Mouse (Mus musculus) NIH3T3 (cell line): Measurements from ENCODE around the gene Hspb8.
"Not testable (repeated sequence)": the region's sequence is repeated elsewhere in the genome, so short reads cannot be mapped to it uniquely, and the experiment has no call there.

Experiments
- DNase-seq: peaks from one replicate; pipeline ENCODE4 v3.0.0-alpha.2; 2012; ENCODE audit warnings: low read depth

Hspb8 gene

DNA sequence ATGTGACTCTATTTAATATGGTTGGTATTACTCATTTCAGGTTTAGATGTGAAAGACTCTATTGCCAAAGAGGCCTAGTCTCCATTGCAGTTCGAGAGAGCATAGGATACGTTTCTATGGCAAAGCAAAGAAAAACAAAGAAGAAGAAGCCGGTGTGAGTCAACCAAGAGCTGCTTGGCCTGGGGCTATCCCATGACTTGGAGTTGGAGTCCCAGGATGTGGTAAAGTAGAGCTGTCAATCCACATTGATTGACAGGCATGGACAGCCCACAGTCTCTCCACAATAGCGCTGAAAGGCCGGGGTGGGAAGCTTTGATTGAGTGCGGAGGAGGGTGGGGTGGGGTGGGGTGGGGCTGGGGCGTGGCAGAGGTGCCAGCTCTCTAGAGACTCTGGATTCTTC, 10.2 kb upstream of the Hspb8 start:
- DNase-seq: peak; percentile 94

DNA sequence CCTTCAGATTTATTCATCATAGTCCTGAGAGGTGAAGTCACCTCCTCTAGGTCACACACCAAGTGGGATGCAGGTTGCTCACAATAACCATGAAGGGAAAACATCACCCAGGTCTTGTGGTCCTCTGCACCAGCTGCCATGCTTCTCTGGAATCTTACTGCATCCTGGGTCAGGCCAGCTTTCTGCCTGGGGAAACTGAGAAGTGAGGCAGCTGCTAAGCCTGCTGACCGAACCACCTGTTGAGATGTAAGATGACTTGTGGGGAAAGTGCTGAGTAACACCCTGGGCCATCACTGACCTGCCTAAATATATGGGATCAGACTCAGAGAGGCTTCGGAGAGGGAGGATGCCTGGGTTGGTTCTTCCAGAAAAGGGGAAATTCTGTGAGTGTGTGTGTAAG, 4.0 kb upstream of the Hspb8 start:
- no peak for DNase-seq

DNA sequence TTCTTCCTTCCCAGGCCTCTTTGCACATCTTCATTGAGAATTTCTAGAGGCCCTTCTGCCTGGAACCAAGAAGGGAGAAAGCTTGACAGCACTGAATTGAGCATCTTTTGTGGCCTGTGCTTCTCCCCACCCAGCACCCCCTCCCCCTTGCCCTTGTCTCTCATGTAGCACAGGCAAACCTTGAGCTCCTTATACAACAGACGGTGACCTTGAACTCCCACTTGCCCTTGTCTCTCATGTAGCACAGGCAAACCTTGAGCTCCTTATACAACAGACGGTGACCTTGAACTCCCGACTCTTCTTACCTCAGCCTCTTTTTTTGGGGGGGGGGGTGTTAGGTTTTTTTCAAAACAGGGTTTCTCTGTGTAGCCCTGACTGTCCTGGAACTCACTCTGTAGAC, 3.0 kb upstream of the Hspb8 start:
- DNase-seq: not testable (repeated sequence)

DNA sequence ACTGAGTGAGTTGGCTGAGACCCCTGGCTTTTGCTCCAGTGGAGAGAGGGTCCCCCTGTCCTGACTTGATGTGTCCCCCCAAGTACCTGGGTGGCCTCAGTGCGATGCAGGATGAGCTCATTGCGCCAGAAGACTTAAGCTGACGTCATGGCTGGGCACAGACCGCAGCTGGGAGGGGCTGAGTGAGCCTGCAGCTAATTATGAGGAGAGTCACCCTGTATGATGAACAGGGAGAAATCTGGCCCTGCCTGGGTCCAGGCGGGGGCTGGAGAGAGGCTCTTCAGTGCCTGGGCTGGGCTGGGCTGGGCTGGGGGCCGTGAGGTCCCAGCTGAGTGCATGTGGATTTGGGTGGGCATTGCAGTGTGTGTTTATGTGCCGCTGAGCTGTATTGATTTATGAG, 2.6 kb upstream of the Hspb8 start:
- peak; percentile 94 for DNase-seq

DNA sequence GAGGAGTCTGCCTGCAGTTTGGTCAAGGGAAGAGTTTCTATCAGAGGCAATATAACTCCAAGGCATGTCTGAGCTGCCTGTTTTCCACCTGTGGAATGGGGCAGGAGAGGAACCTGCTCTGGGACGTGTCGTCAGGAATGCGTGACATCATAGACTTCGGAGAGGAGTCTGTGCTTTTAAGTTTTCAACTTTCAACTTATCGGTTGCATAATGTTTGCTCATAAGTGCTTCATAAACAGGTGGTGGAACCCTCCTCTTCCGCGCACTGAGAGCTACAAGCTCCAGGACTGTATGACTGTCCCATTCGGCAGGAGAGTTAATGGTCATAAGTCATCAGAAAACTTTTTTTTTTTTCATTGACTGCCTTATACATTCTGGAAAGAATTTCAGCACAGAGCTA, 1.1 kb upstream of the Hspb8 start:
- no peak for DNase-seq

DNA sequence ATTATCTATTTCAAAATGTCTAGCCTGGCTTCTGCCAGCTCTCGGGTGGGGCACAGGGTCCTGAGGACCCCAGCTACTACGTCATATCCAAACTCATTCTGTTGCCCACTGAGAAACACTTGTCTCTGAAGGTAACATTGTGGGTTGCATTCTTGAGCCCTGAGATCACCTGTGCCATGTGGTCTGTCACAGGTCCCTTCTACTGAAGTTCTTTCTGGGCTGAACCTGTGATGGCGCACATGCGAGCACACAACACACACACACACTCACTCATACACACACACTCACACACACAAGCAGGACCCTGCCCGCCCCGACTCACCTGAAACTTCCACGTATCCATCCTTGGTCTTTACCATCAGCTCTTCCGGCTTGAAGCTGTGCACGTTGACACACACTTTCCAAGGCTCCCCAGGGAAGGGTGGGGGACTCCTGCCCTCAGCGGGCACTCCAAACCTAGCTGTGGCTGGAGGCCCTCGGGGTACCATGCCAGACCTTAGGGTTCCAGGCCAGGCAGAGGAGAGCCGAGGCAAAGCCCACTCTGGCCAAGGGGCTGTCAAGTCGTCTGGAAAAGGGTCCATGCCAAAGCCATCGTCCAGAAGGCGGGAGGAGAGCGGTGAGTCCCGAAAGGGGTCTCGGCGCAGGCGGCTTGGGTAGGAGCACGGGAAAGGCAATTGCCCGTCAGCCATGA, 728 bp downstream of the Hspb8 start:
- DNase-seq: peak; percentile 41

DNA sequence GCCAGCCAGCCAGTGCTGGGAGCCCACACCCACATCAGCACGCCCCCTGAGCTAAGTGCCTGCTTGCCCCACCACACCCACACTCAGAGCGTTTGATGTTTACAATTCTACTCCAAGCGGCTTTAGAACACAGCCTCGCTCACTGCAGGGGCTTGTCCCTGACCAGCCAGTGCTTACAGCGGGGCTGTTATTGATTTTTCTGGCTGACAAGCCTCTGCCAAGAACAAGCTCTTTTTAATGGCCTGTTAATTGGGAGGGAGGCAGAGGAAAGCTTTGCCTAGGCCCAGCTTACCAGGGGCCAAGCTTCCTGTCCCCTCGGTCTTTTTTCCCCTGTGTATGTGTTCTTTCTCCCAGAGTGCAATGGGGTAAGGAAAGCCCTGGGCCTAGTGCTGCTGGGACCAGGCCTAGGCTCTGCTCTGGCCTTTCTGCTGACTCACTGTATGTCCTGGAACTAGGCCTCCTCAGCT, 1.9 kb downstream of the Hspb8 start:
- DNase-seq: peak; percentile 86

DNA sequence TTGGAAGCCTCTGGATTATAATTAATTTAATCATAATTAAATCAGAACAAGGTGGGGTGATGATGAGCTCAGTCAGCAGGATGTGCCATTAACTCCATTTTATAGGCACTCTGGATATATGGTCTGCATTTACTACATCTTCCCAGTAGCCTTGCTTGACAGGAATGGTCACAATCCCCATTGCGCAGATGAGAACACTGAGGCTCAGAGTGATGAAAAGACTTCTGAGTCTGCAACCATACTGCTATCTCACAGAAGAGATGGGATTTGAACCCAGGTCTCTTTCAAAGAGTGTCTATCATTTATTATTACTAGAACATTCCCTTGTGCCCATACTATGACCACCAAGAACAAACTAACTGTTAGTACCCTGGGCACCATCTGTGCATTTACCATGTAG, 2.5 kb downstream of the Hspb8 start:
- no peak for DNase-seq

DNA sequence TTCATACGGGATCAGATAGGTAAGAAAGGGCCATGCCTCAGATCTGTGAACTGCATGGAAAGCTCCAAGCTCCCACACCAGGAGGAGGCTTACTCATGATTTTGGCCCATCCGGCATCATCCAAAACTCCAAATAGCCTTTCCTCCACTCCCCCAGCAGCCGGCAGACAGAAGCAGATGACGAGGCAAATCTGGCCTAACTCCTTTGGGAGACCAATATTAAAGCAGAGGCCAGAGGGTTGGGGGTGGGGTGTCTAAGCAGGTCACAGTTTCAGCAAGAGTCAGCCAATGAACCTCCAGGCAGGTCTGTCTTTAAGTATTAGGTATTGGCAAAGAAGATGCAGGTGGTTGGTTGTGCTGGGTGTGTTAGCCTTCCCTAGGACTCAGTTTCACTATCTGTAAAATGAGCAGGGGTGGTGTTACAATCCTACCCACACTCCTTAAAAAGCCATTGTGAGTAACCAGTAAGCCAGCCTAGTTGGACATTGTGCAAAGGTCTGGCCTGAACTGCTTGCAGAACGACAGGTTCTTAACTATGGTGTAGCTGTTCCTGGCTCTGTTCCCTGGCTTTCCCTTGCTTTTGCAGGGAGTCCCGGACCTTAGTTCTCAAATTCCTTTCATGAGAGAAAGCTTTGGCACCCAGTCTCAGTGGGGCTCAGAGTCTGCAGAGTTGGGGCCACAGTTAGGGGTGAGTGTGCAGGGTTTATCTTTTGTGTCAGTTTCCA, 3.2 kb downstream of the Hspb8 start:
- peak; percentile 80 for DNase-seq

DNA sequence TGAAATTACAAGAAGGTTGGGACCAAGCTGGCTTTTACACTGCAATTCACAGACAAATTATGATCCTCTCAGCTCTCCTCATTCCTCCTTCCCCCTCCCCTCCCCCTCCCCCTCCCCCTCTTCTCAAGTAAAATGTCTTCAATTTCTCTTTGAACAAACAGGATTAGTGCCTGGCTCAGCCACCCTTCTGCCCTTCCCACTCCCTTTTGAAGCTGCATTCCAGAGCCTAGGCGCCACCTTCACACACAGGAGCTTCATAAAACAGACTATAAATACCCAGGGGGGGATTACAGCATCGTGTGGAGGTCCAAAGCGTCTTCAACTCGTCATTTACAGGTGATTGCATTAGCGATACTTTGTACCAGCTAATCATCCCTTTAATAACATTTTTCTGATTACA, 6.5 kb downstream of the Hspb8 start:
- DNase-seq: no peak

DNA sequence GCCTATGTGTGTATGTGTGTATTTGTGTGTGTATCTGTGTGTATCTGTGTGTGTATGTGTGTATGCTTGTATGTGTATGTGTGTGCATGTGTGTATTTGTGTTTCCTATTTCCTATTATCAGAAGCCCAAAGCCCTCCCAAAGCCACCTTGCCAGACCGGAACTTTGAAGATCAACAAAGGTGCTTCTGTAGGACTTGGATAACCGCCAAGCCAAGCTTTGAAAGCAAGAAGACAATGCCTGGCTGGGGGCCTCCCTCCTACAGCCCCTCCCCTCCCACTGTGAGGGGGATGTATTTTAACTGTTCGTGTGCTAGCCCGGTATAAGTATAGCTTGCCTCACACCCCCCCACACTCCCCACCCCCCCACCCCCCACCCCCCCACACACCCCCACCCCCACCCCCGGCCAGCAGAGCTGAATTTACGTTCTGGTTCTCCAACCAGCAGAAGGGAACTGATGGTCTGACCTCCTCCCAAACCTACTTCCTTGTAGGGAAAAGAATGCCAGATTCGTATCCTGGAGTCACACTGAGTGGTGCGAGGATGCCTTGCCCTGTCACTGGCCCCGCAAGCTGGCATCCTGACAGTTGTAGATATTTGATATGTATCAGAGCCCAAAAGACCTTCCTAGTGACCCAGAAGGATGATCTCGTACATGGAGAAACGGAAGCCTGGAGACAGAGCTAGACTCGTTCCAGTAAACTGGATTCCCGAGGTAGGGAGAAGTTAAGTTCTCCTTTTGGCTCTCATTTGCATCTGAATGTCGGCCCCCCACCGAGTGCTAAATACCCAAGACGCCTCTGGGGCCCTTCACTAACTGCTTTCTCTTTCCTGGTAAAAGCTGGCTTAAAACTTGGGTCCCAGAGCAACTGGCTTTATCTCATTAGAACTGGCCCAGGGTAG, 12.7 kb downstream of the Hspb8 start:
- DNase-seq: no peak

DNA sequence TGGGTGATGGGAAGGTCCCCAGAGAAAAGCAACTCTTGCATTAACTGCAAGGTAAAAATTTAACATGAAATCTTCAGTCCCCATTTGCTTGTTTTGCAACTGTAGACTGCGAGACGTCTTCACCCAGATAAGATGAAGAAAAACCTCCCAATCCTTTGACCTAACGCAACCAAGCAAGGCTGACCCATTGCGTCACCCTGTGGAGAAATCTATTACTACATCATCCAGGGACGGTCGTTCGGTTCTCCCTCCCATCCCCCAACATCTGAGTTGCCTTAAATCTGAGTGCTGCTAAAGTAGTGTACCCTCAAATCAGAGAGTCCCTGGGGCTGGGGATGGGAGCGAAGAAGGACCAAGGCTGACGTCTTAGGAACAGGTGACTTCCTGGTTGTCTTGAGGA, 13.7 kb downstream of the Hspb8 start:
- no peak for DNase-seq

DNA sequence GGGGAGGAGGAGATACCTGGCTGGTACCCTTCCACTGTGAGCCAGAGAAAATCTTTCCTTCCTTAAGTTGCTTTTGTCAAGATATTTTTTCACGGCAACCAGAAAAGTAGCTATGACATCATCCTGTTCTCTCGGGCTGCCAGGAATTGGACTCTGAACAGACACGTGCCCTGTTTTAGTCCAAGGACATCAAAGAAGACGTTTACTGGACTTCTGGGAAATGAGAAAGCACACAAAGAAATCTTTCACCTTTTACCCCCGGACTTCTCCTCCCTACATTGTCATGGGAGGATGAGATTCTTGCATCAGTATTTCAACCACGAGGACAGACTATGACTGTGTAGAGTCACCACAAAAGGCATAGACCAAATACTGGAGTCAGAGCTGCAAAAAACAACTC, 14.7 kb downstream of the Hspb8 start:
- DNase-seq: no peak

DNA sequence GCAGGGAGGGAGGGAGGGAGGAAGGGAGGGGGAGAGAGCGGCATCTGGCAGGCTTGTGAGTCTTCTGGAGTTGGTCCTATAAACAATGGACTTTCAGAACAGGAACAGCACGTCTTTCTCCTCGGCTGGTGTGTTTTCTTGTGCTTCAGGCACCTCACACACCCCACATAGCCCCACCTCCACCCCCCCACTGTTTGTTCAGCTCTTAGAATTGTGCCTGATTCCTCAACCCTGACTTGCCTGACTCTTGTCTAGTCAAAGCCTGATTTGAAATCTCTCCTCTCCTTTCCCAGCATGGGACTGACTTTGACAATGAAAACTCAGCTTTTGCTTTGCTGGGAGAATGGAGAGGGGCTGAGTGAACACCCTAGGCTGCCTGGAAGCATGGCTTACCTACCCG, 15.3 kb downstream of the Hspb8 start:
- DNase-seq: no peak

DNA sequence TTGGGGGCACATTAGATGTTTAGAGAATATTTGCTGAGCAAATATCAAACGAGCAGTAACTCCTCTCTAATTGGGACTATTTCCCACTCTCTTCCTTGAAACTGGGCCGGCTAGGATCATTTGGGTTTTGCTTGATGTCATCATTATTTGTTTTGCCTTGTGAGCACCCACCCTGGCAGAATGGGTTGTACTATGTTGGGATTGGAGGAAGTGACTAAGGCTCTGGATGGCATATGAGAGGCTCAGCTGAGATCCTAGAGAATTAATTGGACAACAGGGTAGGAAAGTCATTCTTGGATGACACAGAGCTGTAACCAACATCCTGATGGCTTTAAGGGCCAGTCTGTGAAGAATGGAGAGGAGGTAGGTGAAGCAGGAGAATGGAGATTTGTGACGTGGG, 16.2 kb downstream of the Hspb8 start:
- no peak for DNase-seq

DNA sequence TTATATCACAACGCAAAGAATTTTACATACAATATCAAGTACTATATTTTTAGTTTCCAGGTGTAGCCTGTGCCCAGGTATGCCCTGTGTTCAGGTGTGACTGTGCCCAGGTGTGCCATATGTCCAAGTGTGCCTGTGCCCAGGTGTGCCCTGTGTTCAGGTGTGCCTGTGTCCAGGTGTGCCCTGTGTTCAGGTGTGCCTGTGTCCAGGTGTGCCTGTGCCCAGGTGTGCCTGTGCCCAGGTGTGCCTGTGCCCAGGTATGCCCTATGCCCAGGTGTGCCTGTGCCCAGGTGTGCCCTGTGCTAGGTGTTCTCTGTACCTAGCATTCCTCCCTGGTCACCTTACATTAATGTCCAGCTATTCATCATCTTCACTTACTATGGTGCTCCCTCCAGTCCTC, 16.7 kb downstream of the Hspb8 start:
- no peak for DNase-seq

DNA sequence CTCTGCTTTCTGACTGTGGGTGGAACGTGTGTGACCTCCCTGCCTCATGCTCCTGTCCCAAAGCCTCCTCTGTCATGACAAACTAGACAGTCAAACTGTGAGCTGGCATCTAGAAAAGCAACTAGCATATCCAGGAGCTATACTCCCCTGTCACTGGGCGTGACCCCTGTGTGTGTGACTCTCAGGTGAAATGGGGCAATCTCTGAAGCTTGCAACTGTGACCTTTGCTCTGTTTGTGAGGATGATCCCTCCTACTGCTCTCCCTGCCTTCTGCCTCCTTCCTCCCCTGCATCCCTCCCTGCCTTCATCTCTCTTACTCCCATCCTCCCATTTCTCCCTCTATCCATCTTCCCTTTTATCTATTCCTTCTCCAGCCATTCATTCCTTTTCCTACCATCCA, 18.6 kb downstream of the Hspb8 start:
- DNase-seq: no peak

DNA sequence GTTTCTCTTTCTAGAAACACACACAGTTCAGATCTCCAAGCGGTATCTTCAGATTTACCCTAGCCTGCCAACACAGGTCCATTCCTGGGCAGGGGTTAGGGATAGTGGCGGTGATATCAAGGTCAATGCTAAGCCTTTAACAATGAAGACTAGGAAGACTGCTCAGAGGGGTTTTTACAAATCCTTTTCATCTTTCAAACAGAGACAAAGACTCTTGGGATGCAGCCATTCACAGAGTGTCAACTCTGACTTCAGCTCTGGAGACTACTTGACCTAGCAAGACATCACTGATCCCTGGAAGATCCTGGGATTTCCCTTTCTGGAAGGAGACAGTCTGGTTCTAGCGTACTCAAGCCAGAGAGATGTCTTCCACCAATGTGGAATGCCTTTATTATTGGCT, 21.9 kb downstream of the Hspb8 start:
- no peak for DNase-seq

DNA sequence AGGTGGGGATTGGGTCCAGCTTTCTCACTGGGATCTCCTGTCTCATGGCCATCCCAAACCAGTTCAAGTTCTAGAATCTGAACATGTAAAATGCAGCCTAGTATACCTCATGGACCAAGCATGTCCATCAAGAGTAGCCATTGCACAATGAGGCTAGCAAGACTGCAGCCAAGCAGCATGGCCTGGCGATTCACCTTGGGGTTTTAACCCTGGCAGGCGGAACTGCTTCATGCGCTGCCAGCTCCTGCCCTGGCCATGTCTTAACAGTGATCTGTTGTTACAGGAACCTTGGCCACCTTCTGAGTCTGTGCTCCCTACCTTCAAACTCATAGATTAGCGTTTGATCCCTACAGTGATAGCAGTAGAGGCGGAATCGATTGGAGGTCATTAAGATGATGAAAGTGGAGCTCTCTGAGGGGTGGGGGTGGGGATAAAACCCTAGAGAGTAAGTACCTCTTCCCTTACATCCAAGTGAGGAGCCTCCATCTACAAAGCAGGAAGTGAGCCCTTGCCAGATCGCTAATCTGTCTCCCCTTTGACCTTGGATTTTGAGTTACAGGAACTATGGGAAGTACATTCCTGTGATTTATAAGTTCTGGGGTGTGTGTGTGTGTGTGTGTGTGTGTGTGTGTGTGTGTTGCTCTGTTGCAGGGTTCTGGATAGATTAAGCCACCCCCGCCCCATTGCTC, 22.5 kb downstream of the Hspb8 start:
- no peak for DNase-seq

DNA sequence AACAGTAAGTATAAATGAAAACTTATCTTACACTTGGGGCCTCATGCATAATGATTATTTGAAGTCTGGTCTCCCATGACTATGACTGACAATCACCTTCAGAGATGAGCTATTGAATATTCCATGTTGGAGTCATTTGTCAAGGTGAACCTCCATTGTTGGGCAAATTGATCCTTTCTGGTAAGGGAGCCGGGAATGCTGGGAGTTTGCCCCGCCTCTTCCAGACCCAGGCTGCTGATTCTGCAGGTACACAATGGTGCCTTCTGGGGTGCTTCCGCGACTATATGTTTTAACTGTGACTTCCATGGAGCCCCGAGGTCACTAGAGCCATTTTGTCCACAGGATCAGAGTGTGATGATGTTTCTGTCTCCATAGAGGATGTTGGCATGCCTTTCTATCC, 26.6 kb downstream of the Hspb8 start:
- no peak for DNase-seq

DNA sequence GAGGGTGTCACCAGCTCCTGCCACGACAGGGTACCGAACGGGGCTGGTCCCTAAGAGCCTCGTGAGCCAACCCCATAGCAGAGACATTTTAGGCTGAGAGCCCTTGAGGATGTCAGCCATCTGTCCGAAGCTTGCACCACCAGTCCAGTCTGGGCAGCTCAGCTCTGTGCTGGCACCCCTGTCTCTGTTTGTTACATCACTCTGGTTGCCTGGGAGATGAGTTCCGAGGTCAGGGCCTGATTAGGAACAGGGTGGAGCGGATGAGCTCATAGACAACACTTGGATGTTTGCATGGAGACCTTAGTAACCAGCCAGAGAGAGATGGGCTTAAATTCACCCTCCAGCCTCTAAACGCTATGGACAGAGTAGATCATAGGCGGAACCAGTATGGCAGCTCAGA, 30.1 kb downstream of the Hspb8 start:
- DNase-seq: no peak

DNA sequence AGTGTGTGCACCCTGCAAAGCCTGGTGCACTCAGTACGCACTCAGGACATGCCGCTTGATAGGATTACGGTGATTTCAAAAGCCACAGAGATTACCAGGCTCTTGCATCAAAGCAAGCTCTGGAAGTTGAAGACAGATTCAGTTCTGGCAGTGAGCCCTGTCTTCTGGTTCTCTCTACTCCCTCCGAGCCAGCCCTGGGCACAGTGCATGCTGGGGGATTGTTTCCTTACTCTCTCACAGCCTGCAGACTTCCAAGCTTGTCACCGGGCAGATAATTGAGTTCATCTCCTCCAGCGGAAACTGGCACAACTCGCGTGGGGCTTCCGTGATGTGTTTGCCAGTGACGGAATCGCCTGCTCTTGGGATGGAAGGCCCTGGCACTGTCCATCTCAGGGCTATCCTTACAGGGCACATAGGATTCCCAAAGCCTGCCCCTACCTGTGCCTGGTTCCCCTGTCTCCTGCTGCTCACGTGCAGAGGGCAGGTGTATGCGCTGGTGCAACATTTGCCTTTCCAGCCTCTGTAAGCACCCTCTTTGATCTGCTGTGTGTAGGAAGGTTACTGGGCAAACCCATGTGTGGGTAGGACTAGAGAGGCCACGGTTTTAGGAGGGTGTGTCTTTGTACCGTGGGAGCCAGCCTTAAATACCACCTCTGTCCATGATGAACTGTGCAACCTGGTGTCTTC, 32.7 kb downstream of the Hspb8 start:
- peak; percentile 47 for DNase-seq
